Mouse (Mus musculus) midbrain, embryonic 12.5 days (tissue): ENCODE results near the gene Bmpr2. TPM values are rescaled to one million over a fixed set of nuclear protein-coding genes. Genes with fewer than 3 reads are reported as not detected.

Experiments used
- ATAC-seq: fragments of 200-750 bp; cut with Nextera tagmentation; 2 replicates; pipeline ENCODE4 v1.8.0; 2017; ENCODE audit warnings: low read depth, moderate TSS enrichment, moderate library complexity; ENCODE audit not compliant: low FRiP score
- H3K27ac ChIP-seq: fragments of 300-500 bp; sonication (generic); replicated peaks from 2 replicates; pipeline ENCODE4 v1.5.1; 2016; ENCODE audit warnings: mild to moderate bottlenecking
- H3K27me3 ChIP-seq: fragments of 300-500 bp; sonication (generic); 2 replicates; pipeline ENCODE4 v1.6.1; 2016; ENCODE audit warnings: mild to moderate bottlenecking
- H3K36me3 ChIP-seq: fragments of 300-500 bp; sonication (generic); 2 replicates; pipeline ENCODE4 v1.6.1; 2016
- H3K4me1 ChIP-seq: fragments of 300-500 bp; sonication (generic); 2 replicates; pipeline ENCODE4 v1.6.1; 2016
- H3K4me2 ChIP-seq: fragments of 300-500 bp; sonication (generic); replicated peaks from 2 replicates; pipeline ENCODE4 v1.6.1; 2016; ENCODE audit warnings: mild to moderate bottlenecking, moderate library complexity
- H3K4me3 ChIP-seq: fragments of 300-500 bp; sonication (generic); 2 replicates; pipeline ENCODE4 v1.5.1; 2016; ENCODE audit warnings: mild to moderate bottlenecking
- H3K9ac ChIP-seq: fragments of 300-500 bp; sonication (generic); replicated peaks from 2 replicates; pipeline ENCODE4 v1.6.1; 2016; ENCODE audit warnings: mild to moderate bottlenecking, moderate library complexity
- H3K9me3 ChIP-seq: fragments of 300-500 bp; sonication (generic); 2 replicates; pipeline ENCODE4 v1.6.1; 2016; ENCODE audit warnings: mild to moderate bottlenecking
- WGBS: fragments of 180-500 bp; shearing (Covaris S2); methylation state at CpG from one replicate; pipeline ENCODE4 v1.1.7; 2016; 5-methylcytosine and 5-hydroxymethylcytosine counted together
- polyA plus RNA-seq: library from polyadenylated mRNA; unstranded; fragments of >200 nt; fragmentation: Nextera tagmentation; extraction: Ambion mirVana; gene quantifications from 2 replicates; pipeline ENCODE4 v1.2.1, GENCODE M21; 2016

Bmpr2 gene
- polyA plus RNA-seq, 1 experiment from 2014 or later = 12.3 TPM

GRCm38 (mm10) chr1:59878098-59878497, 114.9 kb downstream of the Bmpr2 start:
- 92% methylated on average over 7 of the region's 7 CpGs for WGBS
- no peak for ATAC-seq

GRCm38 (mm10) chr1:59883349-59884134, 120.3 kb downstream of the Bmpr2 start:
- H3K4me3 ChIP-seq = no peak overlapping the region
- no peak; the same call in 1 of the 2 replicates for ATAC-seq
- H3K4me2 ChIP-seq = no peak overlapping the region
- no peaks in the 10 kb centered on the region for H3K9me3 ChIP-seq
- H3K27me3 ChIP-seq = no peaks in the 10 kb centered on the region
- WGBS = 31% methylated on average over 3 of the region's 3 CpGs
- H3K36me3 ChIP-seq = peaks cover 4% of the 10 kb centered on the region; the same call in 1 of the 2 replicates
- no peak overlapping the region for H3K9ac ChIP-seq
- H3K4me1 ChIP-seq = peaks cover 10% of the 10 kb centered on the region
- H3K27ac ChIP-seq = no peak overlapping the region

More at GRCm38 (mm10) chr1:59878098-59878497, 114.9 kb downstream of the Bmpr2 start:
- H3K36me3 ChIP-seq = peaks cover 15% of the 10 kb centered on the region; the same call in 1 of the 2 replicates
- H3K27ac ChIP-seq = no peak overlapping the region
- no peak overlapping the region for H3K4me3 ChIP-seq
- H3K4me2 ChIP-seq = no peak overlapping the region
- H3K9me3 ChIP-seq = no peaks in the 10 kb centered on the region
- H3K4me1 ChIP-seq = no peaks in the 10 kb centered on the region
- H3K9ac ChIP-seq = no peak overlapping the region
- H3K27me3 ChIP-seq = no peaks in the 10 kb centered on the region

GRCm38 (mm10) chr1:59886899-59887298, 123.7 kb downstream of the Bmpr2 start:
- Histone ChIP-seq H3K9ac (no peak overlapping the region), H3K4me2 (no peak overlapping the region), H3K4me1 (peaks cover 10% of the 10 kb centered on the region), H3K27me3 (no peaks in the 10 kb centered on the region), H3K4me3 (no peak overlapping the region), H3K27ac (no peak overlapping the region), H3K9me3 (no peaks in the 10 kb centered on the region), H3K36me3 (no peaks in the 10 kb centered on the region)
- no peak for ATAC-seq
- 51% methylated on average over 4 of the region's 4 CpGs for WGBS

GRCm38 (mm10) chr1:59888018-59888417, 124.8 kb downstream of the Bmpr2 start:
- H3K27me3 ChIP-seq = no peaks in the 10 kb centered on the region
- no peak overlapping the region for H3K9ac ChIP-seq
- no peak overlapping the region for H3K4me2 ChIP-seq
- ATAC-seq = no peak
- H3K27ac ChIP-seq = no peak overlapping the region
- H3K36me3 ChIP-seq = no peaks in the 10 kb centered on the region
- H3K9me3 ChIP-seq = peaks cover 3% of the 10 kb centered on the region; the same call in 1 of the 2 replicates
- no peak overlapping the region for H3K4me3 ChIP-seq
- peaks cover 10% of the 10 kb centered on the region for H3K4me1 ChIP-seq

GRCm38 (mm10) chr1:59891185-59891584, 128.0 kb downstream of the Bmpr2 start:
- Histone ChIP-seq H3K4me2 (no peak overlapping the region), H3K9me3 (peaks cover 3% of the 10 kb centered on the region; the same call in 1 of the 2 replicates), H3K27me3 (no peaks in the 10 kb centered on the region), H3K36me3 (no peaks in the 10 kb centered on the region), H3K4me3 (no peak overlapping the region), H3K27ac (no peak overlapping the region), H3K9ac (no peak overlapping the region), H3K4me1 (peaks cover 10% of the 10 kb centered on the region)
- 74% methylated on average over 4 of the region's 4 CpGs for WGBS
- ATAC-seq = no peak

GRCm38 (mm10) chr1:59892777-59893176, 129.6 kb downstream of the Bmpr2 start:
- 88% methylated on average over 8 of the region's 8 CpGs for WGBS
- H3K4me3 ChIP-seq = no peak overlapping the region

GRCm38 (mm10) chr1:59894025-59894424, 130.8 kb downstream of the Bmpr2 start:
- no peaks in the 10 kb centered on the region for H3K27me3 ChIP-seq
- no peaks in the 10 kb centered on the region for H3K4me1 ChIP-seq
- ATAC-seq = no peak
- no peaks in the 10 kb centered on the region for H3K36me3 ChIP-seq
- 91% methylated on average over 4 of the region's 4 CpGs for whole genome bisulfite sequencing
- no peak overlapping the region for H3K27ac ChIP-seq
- H3K4me2 ChIP-seq = no peak overlapping the region
- peaks cover 3% of the 10 kb centered on the region; the same call in 1 of the 2 replicates for H3K9me3 ChIP-seq
- no peak overlapping the region for H3K4me3 ChIP-seq
- no peak overlapping the region for H3K9ac ChIP-seq

More at GRCm38 (mm10) chr1:59892777-59893176, 129.6 kb downstream of the Bmpr2 start:
- H3K36me3 ChIP-seq = no peaks in the 10 kb centered on the region
- ATAC-seq = no peak
- H3K9ac ChIP-seq = no peak overlapping the region
- no peaks in the 10 kb centered on the region for H3K4me1 ChIP-seq
- H3K9me3 ChIP-seq = peaks cover 3% of the 10 kb centered on the region; the same call in 1 of the 2 replicates
- no peak overlapping the region for H3K27ac ChIP-seq
- H3K4me2 ChIP-seq = no peak overlapping the region
- no peaks in the 10 kb centered on the region for H3K27me3 ChIP-seq

- H3K36me3 ChIP-seq = no peaks in the 10 kb centered on the region
- peaks cover 3% of the 10 kb centered on the region; the same call in 1 of the 2 replicates for H3K9me3 ChIP-seq
- H3K4me3 ChIP-seq = no peak overlapping the region
- WGBS = 67% methylated on average over 4 of the region's 4 CpGs
- no peak overlapping the region for H3K4me2 ChIP-seq
- H3K9ac ChIP-seq = no peak overlapping the region
- no peak overlapping the region for H3K27ac ChIP-seq
- ATAC-seq = no peak
- no peaks in the 10 kb centered on the region for H3K27me3 ChIP-seq
- no peaks in the 10 kb centered on the region for H3K4me1 ChIP-seq
Measured at GRCm38 (mm10) chr1:59895456-59895855, 132.3 kb downstream of the Bmpr2 start.

GRCm38 (mm10) chr1:59897147-59897798, 134.1 kb downstream of the Bmpr2 start:
- Histone ChIP-seq H3K4me1 (no peaks in the 10 kb centered on the region), H3K27ac (no peak overlapping the region), H3K4me2 (no peak overlapping the region), H3K4me3 (no peak overlapping the region), H3K27me3 (no peaks in the 10 kb centered on the region), H3K9me3 (peaks cover 1% of the 10 kb centered on the region; the same call in 1 of the 2 replicates), H3K9ac (no peak overlapping the region), H3K36me3 (no peaks in the 10 kb centered on the region)
- no peak for ATAC-seq
- WGBS = 64% methylated on average over 5 of the region's 5 CpGs

- Histone ChIP-seq H3K4me2 (no peak overlapping the region), H3K9me3 (no peaks in the 10 kb centered on the region), H3K36me3 (no peaks in the 10 kb centered on the region), H3K27me3 (no peaks in the 10 kb centered on the region), H3K9ac (no peak overlapping the region), H3K4me3 (no peak overlapping the region), H3K27ac (no peak overlapping the region), H3K4me1 (no peaks in the 10 kb centered on the region)
- no peak for ATAC-seq
- 94% methylated on average over 2 of the region's 2 CpGs for WGBS
Measured at GRCm38 (mm10) chr1:59899679-59900078, 136.5 kb downstream of the Bmpr2 start.

GRCm38 (mm10) chr1:59901082-59901876, 138.1 kb downstream of the Bmpr2 start:
- no peaks in the 10 kb centered on the region for H3K27me3 ChIP-seq
- H3K36me3 ChIP-seq = no peaks in the 10 kb centered on the region
- H3K9ac ChIP-seq = no peak overlapping the region
- no peak overlapping the region for H3K4me3 ChIP-seq
- no peaks in the 10 kb centered on the region for H3K4me1 ChIP-seq
- WGBS = 91% methylated on average over 5 of the region's 5 CpGs
- no peak for ATAC-seq
- no peak overlapping the region for H3K4me2 ChIP-seq
- H3K27ac ChIP-seq = no peak overlapping the region
- H3K9me3 ChIP-seq = no peaks in the 10 kb centered on the region

- Histone ChIP-seq H3K27ac (no peak overlapping the region), H3K9me3 (no peaks in the 10 kb centered on the region), H3K9ac (no peak overlapping the region), H3K4me1 (no peaks in the 10 kb centered on the region), H3K27me3 (no peaks in the 10 kb centered on the region), H3K4me3 (no peak overlapping the region), H3K36me3 (no peaks in the 10 kb centered on the region), H3K4me2 (no peak overlapping the region)
- no peak for ATAC-seq
- 32% methylated on average over 3 of the region's 3 CpGs for WGBS
Measured at GRCm38 (mm10) chr1:59902634-59903033, 139.4 kb downstream of the Bmpr2 start.
